Mouse (Mus musculus) forebrain, embryonic 15.5 days (tissue): ENCODE measurements at regions not wholly inside any gene's neighbourhood (a gene's known extent, or its start where the extent isn't known, plus 50 kb on each side); places are given as distances from the start of the nearest gene placed in this dataset.
A peak's percentile ranks its signal among the peaks of the same experiment; 100 is the strongest.

Experiments
- ATAC-seq: fragments of 200-750 bp; cut with Nextera tagmentation; replicated peaks from 2 replicates; pipeline ENCODE4 v1.8.0; 2017; ENCODE audit warnings: mild to moderate bottlenecking, moderate TSS enrichment, moderate library complexity
- H3K27ac ChIP-seq: fragments of 300-500 bp; sonication (generic); replicated peaks from 2 replicates; pipeline ENCODE4 v1.5.1; 2015; ENCODE audit warnings: mild to moderate bottlenecking, inconsistent platforms
- H3K27me3 ChIP-seq: fragments of 300-500 bp; sonication (generic); 2 replicates; pipeline ENCODE4 v1.6.1; 2015; ENCODE audit warnings: inconsistent platforms
- H3K36me3 ChIP-seq: fragments of 300-500 bp; sonication (generic); 2 replicates; pipeline ENCODE4 v1.6.1; 2015; ENCODE audit warnings: mild to moderate bottlenecking, inconsistent platforms
- H3K4me1 ChIP-seq: fragments of 300-500 bp; sonication (generic); 2 replicates; pipeline ENCODE4 v1.6.1; 2015; ENCODE audit warnings: inconsistent platforms
- H3K4me2 ChIP-seq: fragments of 300-500 bp; sonication (generic); replicated peaks from 2 replicates; pipeline ENCODE4 v1.6.1; 2015; ENCODE audit warnings: mild to moderate bottlenecking, inconsistent platforms
- H3K4me3 ChIP-seq: fragments of 300-500 bp; sonication (generic); 2 replicates; pipeline ENCODE4 v1.5.1; 2015; ENCODE audit warnings: mild to moderate bottlenecking, inconsistent platforms
- H3K9ac ChIP-seq: fragments of 300-500 bp; sonication (generic); replicated peaks from 2 replicates; pipeline ENCODE4 v1.6.1; 2015; ENCODE audit warnings: mild to moderate bottlenecking, inconsistent platforms
- H3K9me3 ChIP-seq: fragments of 300-500 bp; sonication (generic); 2 replicates; pipeline ENCODE4 v1.6.1; 2016; ENCODE audit warnings: inconsistent platforms
- WGBS: fragments of 180-500 bp; shearing (Covaris S2); methylation state at CpG from one replicate; pipeline ENCODE4 v1.1.7; 2015; ENCODE audit warnings: mixed read lengths; 5-methylcytosine and 5-hydroxymethylcytosine counted together

GRCm38 (mm10) chr1:77978696-77979095 is 218.2 kb downstream of the Pax3 start:
- H3K4me2 ChIP-seq: no peak overlapping the region
- H3K9ac ChIP-seq: no peak overlapping the region
- no peaks in the 10 kb centered on the region for H3K36me3 ChIP-seq
- H3K4me1 ChIP-seq: no peaks in the 10 kb centered on the region
- peaks cover 66% of the 10 kb centered on the region for H3K27me3 ChIP-seq
- H3K9me3 ChIP-seq: no peaks in the 10 kb centered on the region
- 5% methylated on average over 7 of the region's 7 CpGs for WGBS
- H3K4me3 ChIP-seq: no peak overlapping the region
- no peak overlapping the region for H3K27ac ChIP-seq
- ATAC-seq: peak; percentile 76

DNA sequence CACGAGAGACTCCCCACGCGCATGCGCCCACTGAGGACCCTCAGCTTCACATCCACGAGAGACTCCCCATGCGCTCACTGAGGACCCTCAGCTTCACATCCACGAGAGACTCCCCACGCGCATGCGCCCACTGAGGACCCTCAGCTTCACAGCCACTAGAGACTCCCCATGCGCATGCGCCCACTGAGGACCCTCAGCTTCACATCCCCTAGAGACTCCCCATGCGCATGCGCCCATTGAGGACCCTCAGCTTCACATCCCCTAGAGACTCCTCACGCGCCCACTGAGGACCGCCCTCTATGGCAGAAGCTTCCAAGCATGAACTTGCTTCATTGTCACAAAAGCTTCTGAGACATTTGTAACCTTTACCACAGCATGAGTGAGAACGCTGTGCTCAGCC is 221.0 kb downstream of the Pax3 start:
- Histone ChIP-seq H3K27ac (no peak overlapping the region), H3K4me1 (peaks cover 5% of the 10 kb centered on the region), H3K4me3 (no peak overlapping the region), H3K27me3 (peaks cover 63% of the 10 kb centered on the region), H3K36me3 (no peaks in the 10 kb centered on the region), H3K9ac (no peak overlapping the region), H3K9me3 (no peaks in the 10 kb centered on the region), H3K4me2 (no peak overlapping the region)
- no peak for ATAC-seq
- 93% methylated on average over 18 of the region's 18 CpGs for WGBS

- H3K36me3 ChIP-seq: no peaks in the 10 kb centered on the region
- H3K4me2 ChIP-seq: no peak overlapping the region
- no peak overlapping the region for H3K27ac ChIP-seq
- peak; percentile 89 for ATAC-seq
- H3K4me1 ChIP-seq: peaks cover 5% of the 10 kb centered on the region
- H3K4me3 ChIP-seq: no peak overlapping the region
- H3K27me3 ChIP-seq: peaks cover 57% of the 10 kb centered on the region
- H3K9me3 ChIP-seq: no peaks in the 10 kb centered on the region
- WGBS: 2% methylated on average over 9 of the region's 9 CpGs
- no peak overlapping the region for H3K9ac ChIP-seq
These were observed 224.6 kb downstream of the Pax3 start for GRCm38 (mm10) chr1:77972301-77972717.

- Histone ChIP-seq H3K9me3 (no peaks in the 10 kb centered on the region), H3K27me3 (peaks cover 11% of the 10 kb centered on the region; the same call in 1 of the 2 replicates), H3K4me2 (no peak overlapping the region), H3K4me3 (no peak overlapping the region), H3K36me3 (no peaks in the 10 kb centered on the region), H3K4me1 (no peaks in the 10 kb centered on the region), H3K27ac (no peak overlapping the region), H3K9ac (no peak overlapping the region)
- WGBS: 52% methylated on average over 3 of the region's 3 CpGs
- ATAC-seq: no peak
These were observed 232.1 kb downstream of the Pax3 start for GRCm38 (mm10) chr1:77964656-77965335.

- no peak overlapping the region for H3K9ac ChIP-seq
- no peak overlapping the region for H3K4me3 ChIP-seq
- no peaks in the 10 kb centered on the region for H3K9me3 ChIP-seq
- no peaks in the 10 kb centered on the region for H3K27me3 ChIP-seq
- H3K4me2 ChIP-seq: no peak overlapping the region
- H3K36me3 ChIP-seq: no peaks in the 10 kb centered on the region
- H3K4me1 ChIP-seq: no peaks in the 10 kb centered on the region
- ATAC-seq: no peak
- H3K27ac ChIP-seq: no peak overlapping the region
- WGBS: 80% methylated on average over 1 of the region's 1 CpGs
These were observed 237.6 kb downstream of the Pax3 start for GRCm38 (mm10) chr1:77959309-77959708.

DNA sequence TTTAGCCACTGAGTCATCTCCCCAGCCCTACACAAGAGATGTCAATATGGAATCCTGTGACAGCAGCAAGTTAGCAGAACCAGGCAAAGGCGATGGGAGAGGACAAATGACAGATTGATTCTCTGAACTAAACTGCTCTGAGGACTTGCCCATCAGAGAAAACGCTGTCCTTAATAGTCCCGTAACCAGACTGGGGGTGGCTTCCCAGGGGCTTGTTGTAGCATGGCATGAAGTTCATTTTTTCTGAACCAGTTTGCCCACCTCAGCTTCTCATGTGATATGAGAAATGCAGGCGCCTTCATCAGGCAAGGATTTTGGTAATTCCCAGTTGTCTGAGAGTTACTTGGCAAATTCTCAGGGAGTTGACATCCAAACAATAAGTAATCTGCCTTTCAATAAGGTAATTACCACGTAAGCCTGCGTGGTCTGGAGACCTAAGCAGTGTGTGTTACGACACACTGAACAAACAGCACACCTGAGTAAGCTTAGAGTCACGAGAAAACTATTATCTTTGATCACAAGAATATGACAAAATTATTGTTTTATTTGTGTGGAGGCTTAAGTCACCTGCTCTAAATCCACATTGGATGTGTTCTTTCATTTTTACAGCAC is 239.7 kb downstream of the Pax3 start:
- Histone ChIP-seq H3K36me3 (no peaks in the 10 kb centered on the region), H3K9ac (no peak overlapping the region), H3K4me1 (no peaks in the 10 kb centered on the region), H3K9me3 (no peaks in the 10 kb centered on the region), H3K27ac (no peak overlapping the region), H3K4me3 (no peak overlapping the region), H3K27me3 (no peaks in the 10 kb centered on the region), H3K4me2 (no peak overlapping the region)
- WGBS: 57% methylated on average over 8 of the region's 8 CpGs
- no peak for ATAC-seq

GRCm38 (mm10) chr1:77947894-77948293 is 249.0 kb downstream of the Pax3 start:
- H3K36me3 ChIP-seq: no peaks in the 10 kb centered on the region
- no peak overlapping the region for H3K9ac ChIP-seq
- no peak for ATAC-seq
- 74% methylated on average over 2 of the region's 2 CpGs for WGBS
- H3K27me3 ChIP-seq: peaks cover 12% of the 10 kb centered on the region
- peaks cover 6% of the 10 kb centered on the region; the same call in 1 of the 2 replicates for H3K4me1 ChIP-seq
- no peak overlapping the region for H3K27ac ChIP-seq
- H3K4me2 ChIP-seq: no peak overlapping the region
- no peak overlapping the region for H3K4me3 ChIP-seq
- H3K9me3 ChIP-seq: no peaks in the 10 kb centered on the region

DNA sequence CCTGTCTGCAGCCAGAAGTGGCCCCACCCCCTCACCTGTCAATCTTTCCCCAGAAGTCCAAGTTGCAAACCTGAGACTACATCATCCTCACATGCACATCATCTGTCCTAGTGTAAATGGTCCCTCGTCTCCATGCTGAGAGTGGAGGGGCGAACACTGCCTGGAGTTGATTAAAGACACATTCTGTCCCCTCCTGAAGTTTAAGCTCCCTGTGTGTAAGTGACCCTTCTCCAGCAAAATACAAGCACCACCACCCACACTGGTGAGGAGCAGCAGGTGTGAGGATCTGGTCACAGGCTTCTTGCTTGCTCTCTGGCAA is 252.6 kb downstream of the Pax3 start:
- no peak overlapping the region for H3K9ac ChIP-seq
- H3K27me3 ChIP-seq: peaks cover 12% of the 10 kb centered on the region
- H3K4me1 ChIP-seq: peaks cover 6% of the 10 kb centered on the region; the same call in 1 of the 2 replicates
- no peak overlapping the region for H3K4me3 ChIP-seq
- no peaks in the 10 kb centered on the region for H3K36me3 ChIP-seq
- H3K9me3 ChIP-seq: no peaks in the 10 kb centered on the region
- no peak overlapping the region for H3K27ac ChIP-seq
- H3K4me2 ChIP-seq: no peak overlapping the region
- WGBS: 60% methylated on average over 2 of the region's 2 CpGs
- no peak for ATAC-seq

DNA sequence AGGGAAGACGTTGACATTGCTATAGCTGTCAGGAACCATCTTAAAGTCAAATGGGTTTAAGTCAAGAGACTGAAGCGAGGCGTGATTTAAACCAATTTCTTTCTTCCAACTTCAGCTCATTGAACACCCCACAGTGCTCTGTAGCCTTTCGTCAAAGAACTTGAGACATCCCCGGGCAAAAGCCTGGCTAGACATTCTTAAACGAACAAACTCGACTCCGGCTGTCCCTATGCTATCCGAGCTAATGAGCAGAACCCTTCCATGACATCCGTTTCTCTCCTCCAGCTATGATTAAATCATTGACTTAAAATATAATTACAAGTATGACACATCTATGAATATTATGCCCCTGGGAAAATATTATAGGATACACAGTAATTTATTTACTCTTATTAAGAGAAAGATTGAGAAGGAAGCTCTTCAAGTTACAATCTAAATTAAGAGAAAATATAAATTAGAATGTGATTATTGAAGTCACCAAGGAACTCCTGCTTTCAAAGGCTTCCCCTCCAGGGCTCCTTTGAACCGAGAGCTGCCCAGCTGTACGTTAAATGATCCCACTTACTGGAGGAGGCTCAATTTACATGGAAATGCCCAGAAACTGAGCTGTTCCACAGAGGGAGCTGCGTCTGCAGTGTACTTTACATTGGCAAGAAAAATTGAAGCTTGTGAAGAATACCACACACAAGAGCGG is 253.2 kb downstream of the Pax3 start:
- no peak overlapping the region for H3K4me3 ChIP-seq
- WGBS: 42% methylated on average over 14 of the region's 14 CpGs
- peaks cover 6% of the 10 kb centered on the region; the same call in 1 of the 2 replicates for H3K4me1 ChIP-seq
- peaks cover 12% of the 10 kb centered on the region for H3K27me3 ChIP-seq
- no peak overlapping the region for H3K4me2 ChIP-seq
- H3K9ac ChIP-seq: no peak overlapping the region
- H3K9me3 ChIP-seq: no peaks in the 10 kb centered on the region
- H3K27ac ChIP-seq: no peak overlapping the region
- no peak for ATAC-seq
- H3K36me3 ChIP-seq: no peaks in the 10 kb centered on the region

- H3K4me3 ChIP-seq: no peak overlapping the region
- no peak overlapping the region for H3K9ac ChIP-seq
- H3K9me3 ChIP-seq: no peaks in the 10 kb centered on the region
- H3K36me3 ChIP-seq: no peaks in the 10 kb centered on the region
- 3% methylated on average over 5 of the region's 5 CpGs for WGBS
- peaks cover 6% of the 10 kb centered on the region; the same call in 1 of the 2 replicates for H3K4me1 ChIP-seq
- H3K27me3 ChIP-seq: peaks cover 12% of the 10 kb centered on the region
- no peak overlapping the region for H3K27ac ChIP-seq
- H3K4me2 ChIP-seq: no peak overlapping the region
- ATAC-seq: 0 out of 2 replicates have a peak, but pooled peaks have one; percentile 48
These were observed 253.8 kb downstream of the Pax3 start for GRCm38 (mm10) chr1:77943101-77943500.

DNA sequence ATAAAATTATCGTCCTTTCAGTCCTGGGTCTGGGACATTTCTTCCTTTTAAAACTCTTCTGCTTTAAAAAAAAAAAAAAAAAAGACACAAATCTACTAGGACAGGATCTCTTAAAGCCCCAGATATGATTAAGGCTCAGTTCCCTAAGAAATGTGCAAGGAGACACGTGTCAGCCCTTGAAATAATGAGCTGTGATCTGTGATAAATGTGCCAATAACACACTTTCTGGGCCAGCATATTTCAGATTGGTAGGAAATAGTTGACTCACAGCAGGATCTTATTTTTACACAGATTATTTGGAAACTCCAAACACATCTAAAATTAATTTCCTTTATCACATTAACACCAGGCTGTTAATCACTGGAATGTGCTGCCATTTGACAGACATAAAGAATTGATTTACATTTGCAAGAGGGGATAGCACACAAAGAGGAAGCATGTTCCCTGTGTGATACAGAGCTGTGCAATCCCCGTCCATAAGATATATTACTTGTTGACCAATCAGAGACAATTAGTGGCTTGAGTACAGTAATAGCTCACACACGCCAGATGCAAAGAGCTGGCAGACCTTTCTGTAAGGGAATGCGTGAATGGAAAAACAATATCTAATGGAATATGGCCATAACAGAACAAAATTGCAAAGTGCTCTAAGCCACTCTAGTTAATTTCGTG is 263.7 kb downstream of the Pax3 start:
- Histone ChIP-seq H3K9me3 (no peaks in the 10 kb centered on the region), H3K27me3 (no peaks in the 10 kb centered on the region), H3K36me3 (no peaks in the 10 kb centered on the region), H3K27ac (no peak overlapping the region), H3K9ac (no peak overlapping the region), H3K4me3 (no peak overlapping the region), H3K4me1 (peaks cover 9% of the 10 kb centered on the region; the same call in 1 of the 2 replicates), H3K4me2 (no peak overlapping the region)
- no peak for ATAC-seq
- WGBS: 64% methylated on average over 6 of the region's 6 CpGs

DNA sequence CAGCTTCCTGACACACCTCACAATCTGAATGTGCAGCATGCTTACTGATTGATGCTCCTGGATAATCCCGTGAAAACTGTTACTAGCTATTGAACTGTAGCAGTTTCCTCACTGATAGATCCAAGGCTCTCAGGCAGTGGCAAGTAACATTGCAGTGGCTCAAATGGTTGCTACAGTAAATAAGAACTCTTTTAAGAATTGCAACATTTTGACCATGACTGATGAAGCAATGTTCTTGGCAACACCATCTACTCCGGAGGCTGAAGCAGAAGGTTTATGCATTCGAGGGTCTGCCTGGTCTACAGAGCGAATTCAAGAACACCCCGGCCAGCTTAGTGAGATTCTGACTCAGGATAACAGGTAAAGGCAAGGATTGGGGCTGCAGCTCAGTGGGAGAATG is 264.7 kb downstream of the Pax3 start:
- H3K27me3 ChIP-seq: no peaks in the 10 kb centered on the region
- no peak for ATAC-seq
- 84% methylated on average over 5 of the region's 5 CpGs for WGBS

More for the DNA sequence above, 264.7 kb downstream of the Pax3 start:
- Histone ChIP-seq H3K36me3 (no peaks in the 10 kb centered on the region), H3K9me3 (no peaks in the 10 kb centered on the region), H3K4me2 (no peak overlapping the region), H3K27ac (no peak overlapping the region), H3K9ac (no peak overlapping the region), H3K4me1 (peaks cover 9% of the 10 kb centered on the region; the same call in 1 of the 2 replicates), H3K4me3 (no peak overlapping the region)
